Mouse (Mus musculus) liver, embryonic 14.5 days (tissue): Measurements from ENCODE around the gene Olfr1367.

ENCODE experiments used
- CTCF ChIP-seq: IDR thresholded peaks from 2 replicates; pipeline ENCODE4 v1.5.1; 2016; ENCODE audit warnings: antibody characterized with exemption, low read depth, control low read depth
- EP300 ChIP-seq: IDR thresholded peaks from 2 replicates; pipeline ENCODE4 v1.6.1; 2016; ENCODE audit warnings: antibody characterized with exemption, low read depth

DNA sequence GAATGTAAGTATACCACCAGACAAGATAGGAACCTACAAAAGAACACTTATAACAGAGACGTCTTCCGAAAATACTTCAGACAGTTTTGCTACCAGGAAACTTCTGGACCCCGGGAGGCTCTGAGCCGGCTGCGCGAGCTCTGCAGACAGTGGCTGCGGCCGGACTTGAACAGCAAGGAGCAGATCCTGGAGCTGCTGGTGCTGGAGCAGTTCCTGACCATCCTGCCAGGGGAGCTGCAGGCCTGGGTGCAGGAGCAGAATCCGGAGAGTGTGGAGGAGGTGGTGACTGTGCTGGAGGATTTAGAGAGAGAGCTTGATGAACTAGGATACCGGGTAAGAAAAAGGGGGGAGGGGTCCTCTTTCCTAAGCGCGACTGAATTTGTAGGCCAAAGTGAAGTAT is 17.0 kb downstream of the Olfr1367 start:
- TF ChIP-seq EP300 (no peak), CTCF (no peak)
